Mouse (Mus musculus) C2C12 (cell line): Measurements from ENCODE around the gene Gm21976.

Experiments
- CEBPB ChIP-seq: IDR thresholded peaks from one replicate; pipeline ENCODE4 v1.6.1; 2011; ENCODE audit warnings: low read depth, mild to moderate bottlenecking, control low read depth, moderate library complexity
- CTCF ChIP-seq: IDR thresholded peaks from one replicate; pipeline ENCODE4 v1.5.1; 2011; ENCODE audit not compliant: control insufficient read depth, insufficient read depth, insufficient read length
- FOSL1 ChIP-seq: IDR thresholded peaks from one replicate; pipeline ENCODE4 v1.8.0; 2011; ENCODE audit warnings: mild to moderate bottlenecking, low read length; ENCODE audit not compliant: poor library complexity, insufficient read depth, severe bottlenecking
- MAX ChIP-seq: IDR thresholded peaks from one replicate; pipeline ENCODE4 v1.6.1; 2011; ENCODE audit warnings: mild to moderate bottlenecking, control low read depth
- USF1 ChIP-seq: IDR thresholded peaks from one replicate; pipeline ENCODE4 v1.6.1; 2011; ENCODE audit warnings: low read depth, mild to moderate bottlenecking, control low read depth, moderate library complexity

- TF ChIP-seq CTCF (no peak), CEBPB (no peak), MAX (no peak), USF1 (no peak), FOSL1 (no peak)
These were observed 75.3 kb downstream of the Gm21976 start for GRCm38 (mm10) chr13:98354871-98355558.
